Mouse (Mus musculus) brown adipose tissue, adult 24 weeks (tissue): ENCODE data around the gene Cadm1. TPM values are rescaled to one million over a fixed set of nuclear protein-coding genes. Genes with fewer than 3 reads are reported as not detected.

Source experiments
- H3K27ac ChIP-seq: fragments of 200-500 bp; replicated peaks from 2 replicates; pipeline ENCODE4 v1.5.1; 2012; ENCODE audit warnings: low read depth, mild to moderate bottlenecking, low read length
- H3K4me1 ChIP-seq: fragments of 200-500 bp; 2 replicates; pipeline ENCODE4 v1.6.1; 2012; ENCODE audit warnings: low read length, mixed read lengths; ENCODE audit not compliant: control insufficient read depth, insufficient read depth, insufficient read length
- H3K4me3 ChIP-seq: fragments of 200-500 bp; 2 replicates; pipeline ENCODE4 v1.5.1; 2012; ENCODE audit warnings: low read depth, mild to moderate bottlenecking, low read length, moderate library complexity; ENCODE audit not compliant: insufficient read depth
- polyA plus RNA-seq: library from polyadenylated mRNA; stranded (reverse); fragments of >200 nt; gene quantifications from 2 replicates; pipeline ENCODE4 v1.2.4, GENCODE M21; 2012; ENCODE audit not compliant: missing spikeins, insufficient read depth, insufficient read length

Cadm1 gene
- polyA plus RNA-seq, 1 experiment: 2.1 TPM

GRCm38 (mm10) chr9:47573456-47573855 lies 43.5 kb downstream of the Cadm1 start:
- H3K4me1 ChIP-seq: no peaks in the 10 kb centered on the region
- no peak overlapping the region for H3K27ac ChIP-seq
- H3K4me3 ChIP-seq: no peak overlapping the region

GRCm38 (mm10) chr9:47574710-47575414 lies 44.9 kb downstream of the Cadm1 start:
- H3K4me1 ChIP-seq: no peaks in the 10 kb centered on the region
- no peak overlapping the region for H3K27ac ChIP-seq

GRCm38 (mm10) chr9:47575764-47576163 lies 45.8 kb downstream of the Cadm1 start:
- H3K27ac ChIP-seq: no peak overlapping the region
- H3K4me3 ChIP-seq: no peak overlapping the region
- H3K4me1 ChIP-seq: no peaks in the 10 kb centered on the region

More at GRCm38 (mm10) chr9:47574710-47575414, 44.9 kb downstream of the Cadm1 start:
- H3K4me3 ChIP-seq: no peak overlapping the region

GRCm38 (mm10) chr9:47579464-47579863 lies 49.5 kb downstream of the Cadm1 start:
- Histone ChIP-seq H3K27ac (no peak overlapping the region), H3K4me1 (no peaks in the 10 kb centered on the region), H3K4me3 (no peak overlapping the region)

- Histone ChIP-seq H3K4me1 (no peaks in the 10 kb centered on the region), H3K27ac (no peak overlapping the region), H3K4me3 (no peak overlapping the region)
Observed at GRCm38 (mm10) chr9:47581576-47582365, 51.8 kb downstream of the Cadm1 start.

- H3K4me1 ChIP-seq: no peaks in the 10 kb centered on the region
- H3K27ac ChIP-seq: no peak overlapping the region
Observed at GRCm38 (mm10) chr9:47583241-47583640, 53.3 kb downstream of the Cadm1 start.

GRCm38 (mm10) chr9:47586176-47586575 lies 56.2 kb downstream of the Cadm1 start:
- no peak overlapping the region for H3K27ac ChIP-seq
- H3K4me1 ChIP-seq: 0 out of 2 replicates have a peak, but pooled peaks cover 2% of the 10 kb centered on the region
- no peak overlapping the region for H3K4me3 ChIP-seq

More at GRCm38 (mm10) chr9:47583241-47583640, 53.3 kb downstream of the Cadm1 start:
- no peak overlapping the region for H3K4me3 ChIP-seq

GRCm38 (mm10) chr9:47586839-47587238 lies 56.9 kb downstream of the Cadm1 start:
- Histone ChIP-seq H3K4me1 (0 out of 2 replicates have a peak, but pooled peaks cover 2% of the 10 kb centered on the region), H3K4me3 (no peak overlapping the region), H3K27ac (no peak overlapping the region)

GRCm38 (mm10) chr9:47587577-47588194 lies 57.7 kb downstream of the Cadm1 start:
- Histone ChIP-seq H3K4me1 (0 out of 2 replicates have a peak, but pooled peaks cover 2% of the 10 kb centered on the region), H3K4me3 (no peak overlapping the region), H3K27ac (no peak overlapping the region)

GRCm38 (mm10) chr9:47589832-47590231 lies 59.9 kb downstream of the Cadm1 start:
- no peak overlapping the region for H3K27ac ChIP-seq
- no peak overlapping the region for H3K4me3 ChIP-seq
- 0 out of 2 replicates have a peak, but pooled peaks cover 2% of the 10 kb centered on the region for H3K4me1 ChIP-seq

- no peaks in the 10 kb centered on the region for H3K4me1 ChIP-seq
- no peak overlapping the region for H3K4me3 ChIP-seq
- no peak overlapping the region for H3K27ac ChIP-seq
Observed at GRCm38 (mm10) chr9:47601541-47601940, 71.6 kb downstream of the Cadm1 start.

GRCm38 (mm10) chr9:47603971-47604370 lies 74.0 kb downstream of the Cadm1 start:
- H3K4me3 ChIP-seq: no peak overlapping the region
- H3K4me1 ChIP-seq: no peaks in the 10 kb centered on the region
- H3K27ac ChIP-seq: no peak overlapping the region

- no peak overlapping the region for H3K27ac ChIP-seq
- H3K4me1 ChIP-seq: no peaks in the 10 kb centered on the region
- no peak overlapping the region for H3K4me3 ChIP-seq
Observed at GRCm38 (mm10) chr9:47605628-47606027, 75.7 kb downstream of the Cadm1 start.

GRCm38 (mm10) chr9:47608441-47608840 lies 78.5 kb downstream of the Cadm1 start:
- H3K4me1 ChIP-seq: no peaks in the 10 kb centered on the region
- H3K27ac ChIP-seq: no peak overlapping the region
- H3K4me3 ChIP-seq: no peak overlapping the region

GRCm38 (mm10) chr9:47608921-47609320 lies 78.9 kb downstream of the Cadm1 start:
- no peak overlapping the region for H3K4me3 ChIP-seq
- no peaks in the 10 kb centered on the region for H3K4me1 ChIP-seq
- no peak overlapping the region for H3K27ac ChIP-seq
